Mouse (Mus musculus): ENCODE measurements around the gene Rassf6. TPM values are rescaled to one million over a fixed set of nuclear protein-coding genes. Genes with fewer than 3 reads are reported as not detected.
A peak's percentile ranks its signal among the peaks of the same experiment; 100 is the strongest.

Gene Rassf6
- total and polyA plus RNA-seq, 2 experiments = 3.9 to 30.1 TPM

- TF ChIP-seq CTCF (IDR thresholded peaks at IDR 0.05; ENCODE audit: low read depth, low read length) = no peak
- no peak for TF ChIP-seq POLR2A (IDR thresholded peaks at IDR 0.05; ENCODE audit: extremely low read depth, insufficient read depth, low read length)
- DNase-seq (ENCODE audit: extremely low read depth, low read depth, low spot score) = peak; percentile 59
- H3K36me3 ChIP-seq (ENCODE audit: control insufficient read depth, insufficient read depth, low read length) = peaks cover 33% of the 10 kb centered on the region
- H3K9ac ChIP-seq (ENCODE audit: low read depth, low read length) = no peak overlapping the region
- H3K4me1 ChIP-seq (ENCODE audit: control insufficient read depth, insufficient read depth, low read length) = peaks cover 18% of the 10 kb centered on the region
- peak overlapping the region; percentile 3; the same call in 1 of the 2 replicates for H3K27ac ChIP-seq (replicated peaks; ENCODE audit: insufficient read depth, low read depth, low read length)
- H3K79me2 ChIP-seq (ENCODE audit: control insufficient read depth, insufficient read depth, low read length) = no peaks in the 10 kb centered on the region
- no peaks in the 10 kb centered on the region for H3K27me3 ChIP-seq (ENCODE audit: control insufficient read depth, insufficient read depth, low read length)
- 34% methylated on average over 6 of the region's 6 CpGs for WGBS
- H3K4me3 ChIP-seq (ENCODE audit: insufficient read depth, low read depth, low read length) = no peak overlapping the region
Observed at GRCm38 (mm10) chr5:90582179-90582578, 58.3 kb downstream of the Rassf6 start.

GRCm38 (mm10) chr5:90579556-90579955 is 60.9 kb downstream of the Rassf6 start:
- DNase-seq (ENCODE audit: extremely low read depth, low read depth, low spot score) = no peak
- H3K27ac ChIP-seq (replicated peaks; ENCODE audit: insufficient read depth, low read depth, low read length) = peak overlapping the region; percentile 48
- H3K4me1 ChIP-seq (ENCODE audit: control insufficient read depth, insufficient read depth, low read length) = peaks cover 18% of the 10 kb centered on the region
- H3K79me2 ChIP-seq (ENCODE audit: control insufficient read depth, insufficient read depth, low read length) = no peaks in the 10 kb centered on the region
- no peak overlapping the region for H3K9ac ChIP-seq (ENCODE audit: low read depth, low read length)
- H3K36me3 ChIP-seq (ENCODE audit: control insufficient read depth, insufficient read depth, low read length) = peaks cover 34% of the 10 kb centered on the region
- H3K4me3 ChIP-seq (ENCODE audit: insufficient read depth, low read depth, low read length) = no peak overlapping the region
- TF ChIP-seq POLR2A (IDR thresholded peaks at IDR 0.05; ENCODE audit: extremely low read depth, insufficient read depth, low read length) (no peak), CTCF (IDR thresholded peaks at IDR 0.05; ENCODE audit: low read depth, low read length) (no peak)
- WGBS = 92% methylated on average over 9 of the region's 9 CpGs
- H3K27me3 ChIP-seq (ENCODE audit: control insufficient read depth, insufficient read depth, low read length) = no peaks in the 10 kb centered on the region

GRCm38 (mm10) chr5:90577751-90578150 is 62.7 kb downstream of the Rassf6 start:
- peak overlapping the region; percentile 29; the same call in 1 of the 2 replicates for H3K9ac ChIP-seq (ENCODE audit: low read depth, low read length)
- H3K27me3 ChIP-seq (ENCODE audit: control insufficient read depth, insufficient read depth, low read length) = no peaks in the 10 kb centered on the region
- peak overlapping the region; percentile 66 for H3K27ac ChIP-seq (replicated peaks; ENCODE audit: insufficient read depth, low read depth, low read length)
- peaks cover 18% of the 10 kb centered on the region for H3K4me1 ChIP-seq (ENCODE audit: control insufficient read depth, insufficient read depth, low read length)
- 26% methylated on average over 9 of the region's 9 CpGs for whole genome bisulfite sequencing
- no peak overlapping the region for H3K4me3 ChIP-seq (ENCODE audit: insufficient read depth, low read depth, low read length)
- peaks cover 35% of the 10 kb centered on the region for H3K36me3 ChIP-seq (ENCODE audit: control insufficient read depth, insufficient read depth, low read length)
- H3K79me2 ChIP-seq (ENCODE audit: control insufficient read depth, insufficient read depth, low read length) = no peaks in the 10 kb centered on the region
- TF ChIP-seq CTCF (IDR thresholded peaks at IDR 0.05; ENCODE audit: low read depth, low read length) (no peak), POLR2A (IDR thresholded peaks at IDR 0.05; ENCODE audit: extremely low read depth, insufficient read depth, low read length) (no peak)
- peak; percentile 83 for DNase-seq (ENCODE audit: extremely low read depth, low read depth, low spot score)

- H3K4me1 ChIP-seq (ENCODE audit: control insufficient read depth, insufficient read depth, low read length) = peaks cover 15% of the 10 kb centered on the region
- TF ChIP-seq CTCF (IDR thresholded peaks at IDR 0.05; ENCODE audit: low read depth, low read length) (no peak), POLR2A (IDR thresholded peaks at IDR 0.05; ENCODE audit: extremely low read depth, insufficient read depth, low read length) (no peak)
- H3K27me3 ChIP-seq (ENCODE audit: control insufficient read depth, insufficient read depth, low read length) = no peaks in the 10 kb centered on the region
- 59% methylated on average over 3 of the region's 3 CpGs for WGBS
- H3K36me3 ChIP-seq (ENCODE audit: control insufficient read depth, insufficient read depth, low read length) = peaks cover 53% of the 10 kb centered on the region
- no peak overlapping the region for H3K27ac ChIP-seq (replicated peaks; ENCODE audit: insufficient read depth, low read depth, low read length)
- H3K9ac ChIP-seq (ENCODE audit: low read depth, low read length) = no peak overlapping the region
- no peak for DNase-seq (ENCODE audit: extremely low read depth, low read depth, low spot score)
- H3K79me2 ChIP-seq (ENCODE audit: control insufficient read depth, insufficient read depth, low read length) = no peaks in the 10 kb centered on the region
- H3K4me3 ChIP-seq (ENCODE audit: insufficient read depth, low read depth, low read length) = no peak overlapping the region
Observed at GRCm38 (mm10) chr5:90571216-90571615, 69.2 kb downstream of the Rassf6 start.

GRCm38 (mm10) chr5:90568338-90568737 is 72.1 kb downstream of the Rassf6 start:
- Histone ChIP-seq H3K9ac (ENCODE audit: low read depth, low read length) (peak overlapping the region; percentile 32; the same call in 1 of the 2 replicates), H3K36me3 (ENCODE audit: control insufficient read depth, insufficient read depth, low read length) (peaks cover 36% of the 10 kb centered on the region), H3K79me2 (ENCODE audit: control insufficient read depth, insufficient read depth, low read length) (0 out of 2 replicates have a peak, but pooled peaks cover 3% of the 10 kb centered on the region), H3K27ac (replicated peaks; ENCODE audit: insufficient read depth, low read depth, low read length) (peak overlapping the region; percentile 92), H3K4me1 (ENCODE audit: control insufficient read depth, insufficient read depth, low read length) (peaks cover 19% of the 10 kb centered on the region), H3K4me3 (ENCODE audit: insufficient read depth, low read depth, low read length) (no peak overlapping the region), H3K27me3 (ENCODE audit: control insufficient read depth, insufficient read depth, low read length) (no peaks in the 10 kb centered on the region)
- DNase-seq (ENCODE audit: extremely low read depth, low read depth, low spot score) = peak; percentile 98
- no peak for TF ChIP-seq POLR2A (IDR thresholded peaks at IDR 0.05; ENCODE audit: extremely low read depth, insufficient read depth, low read length)
- no peak for TF ChIP-seq CTCF (IDR thresholded peaks at IDR 0.05; ENCODE audit: low read depth, low read length)

GRCm38 (mm10) chr5:90567788-90568187 is 72.7 kb downstream of the Rassf6 start:
- 18% methylated on average over 5 of the region's 5 CpGs for WGBS
- H3K4me3 ChIP-seq (ENCODE audit: insufficient read depth, low read depth, low read length) = no peak overlapping the region
- 0 out of 2 replicates have a peak, but pooled peaks cover 3% of the 10 kb centered on the region for H3K79me2 ChIP-seq (ENCODE audit: control insufficient read depth, insufficient read depth, low read length)
- no peak for TF ChIP-seq POLR2A (IDR thresholded peaks at IDR 0.05; ENCODE audit: extremely low read depth, insufficient read depth, low read length)
- TF ChIP-seq CTCF (IDR thresholded peaks at IDR 0.05; ENCODE audit: low read depth, low read length) = no peak
- peak; percentile 98 for DNase-seq (ENCODE audit: extremely low read depth, low read depth, low spot score)
- peak overlapping the region; percentile 92 for H3K27ac ChIP-seq (replicated peaks; ENCODE audit: insufficient read depth, low read depth, low read length)
- H3K4me1 ChIP-seq (ENCODE audit: control insufficient read depth, insufficient read depth, low read length) = peaks cover 19% of the 10 kb centered on the region
- peaks cover 32% of the 10 kb centered on the region for H3K36me3 ChIP-seq (ENCODE audit: control insufficient read depth, insufficient read depth, low read length)
- no peaks in the 10 kb centered on the region for H3K27me3 ChIP-seq (ENCODE audit: control insufficient read depth, insufficient read depth, low read length)
- peak overlapping the region; percentile 32; the same call in 1 of the 2 replicates for H3K9ac ChIP-seq (ENCODE audit: low read depth, low read length)
